Mouse (Mus musculus) brain, embryonic 14.5 days (tissue): Measurements from ENCODE around the gene Kat7. TPM values are rescaled to one million over a fixed set of nuclear protein-coding genes. Genes with fewer than 3 reads are reported as not detected.

Experiments used
- DNase-seq: peaks from one replicate; pipeline ENCODE4 v3.0.0-alpha.2; 2011; ENCODE audit warnings: low read depth
- CTCF ChIP-seq: fragments of 200-500 bp; IDR thresholded peaks from 2 replicates; pipeline ENCODE4 v1.5.1; 2012; ENCODE audit warnings: inconsistent platforms, mild to moderate bottlenecking, moderate library complexity, borderline replicate concordance; ENCODE audit not compliant: insufficient read depth, insufficient read length; ENCODE audit errors: extremely low read depth
- POLR2A ChIP-seq: fragments of 200-500 bp; IDR thresholded peaks from 2 replicates; pipeline ENCODE4 v1.6.1; 2012; ENCODE audit warnings: mild to moderate bottlenecking, inconsistent platforms, borderline replicate concordance; ENCODE audit not compliant: poor library complexity, insufficient read depth, insufficient read length, severe bottlenecking; ENCODE audit errors: extremely low read depth
- polyA plus RNA-seq: library from polyadenylated mRNA; depleted of rRNA; stranded (reverse); fragments of >200 nt; gene quantifications from 2 replicates; pipeline ENCODE4 v1.2.3, GENCODE M21; 2012

Gene Kat7
- polyA plus RNA-seq, 1 experiment: 50.9 TPM

DNA sequence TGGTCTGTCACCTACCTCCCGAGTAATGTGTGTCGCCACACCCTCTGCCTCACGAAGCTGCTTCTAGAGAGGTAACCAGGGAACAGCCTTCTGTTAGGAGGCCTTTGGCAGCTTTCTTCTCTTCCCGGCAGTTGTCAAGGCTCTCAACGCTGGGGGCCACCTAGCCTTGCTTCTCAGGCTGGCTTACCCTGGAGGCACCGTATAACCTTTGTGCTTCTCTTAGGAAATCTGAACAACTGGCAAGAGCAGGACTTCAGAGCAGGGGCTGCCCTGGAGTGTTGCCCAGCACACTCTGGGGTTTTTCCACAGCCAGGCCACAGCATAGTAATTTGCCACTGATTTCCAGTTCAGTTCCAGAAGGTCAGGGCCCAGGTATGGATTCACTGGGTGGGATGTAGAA is 40.2 kb upstream of the Kat7 start:
- no peak for TF ChIP-seq POLR2A
- TF ChIP-seq CTCF: no peak
- DNase-seq: peak; percentile 29

- DNase-seq: no peak
- TF ChIP-seq POLR2A: no peak
- TF ChIP-seq CTCF: no peak
Observed at GRCm38 (mm10) chr11:95344181-95344580, 34.1 kb upstream of the Kat7 start.

- DNase-seq: no peak
- TF ChIP-seq POLR2A (no peak), CTCF (no peak)
Observed at GRCm38 (mm10) chr11:95343180-95343579, 33.1 kb upstream of the Kat7 start.

GRCm38 (mm10) chr11:95340664-95341063 is 30.6 kb upstream of the Kat7 start:
- TF ChIP-seq POLR2A (no peak), CTCF (no peak)
- peak; percentile 34 for DNase-seq

DNA sequence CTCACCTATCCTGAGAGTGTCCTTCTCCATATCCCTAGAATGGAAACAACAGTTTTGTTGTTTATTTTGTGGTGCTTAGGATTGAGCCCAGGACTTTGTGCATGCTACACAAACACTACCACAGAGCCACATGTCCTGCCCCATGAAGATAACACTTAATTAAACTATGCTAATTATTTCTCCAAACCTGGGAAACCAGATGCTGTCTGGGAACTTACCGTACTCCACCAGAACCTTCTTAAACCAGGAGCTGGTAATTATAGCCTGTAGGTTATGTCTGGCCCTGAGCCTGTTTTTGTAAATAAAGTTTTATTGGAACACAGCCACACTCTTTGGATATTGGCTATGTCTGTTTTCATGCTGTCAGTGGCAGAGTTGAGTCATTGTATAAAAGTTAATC is 30.2 kb upstream of the Kat7 start:
- TF ChIP-seq CTCF (no peak), POLR2A (no peak)
- DNase-seq: no peak

DNA sequence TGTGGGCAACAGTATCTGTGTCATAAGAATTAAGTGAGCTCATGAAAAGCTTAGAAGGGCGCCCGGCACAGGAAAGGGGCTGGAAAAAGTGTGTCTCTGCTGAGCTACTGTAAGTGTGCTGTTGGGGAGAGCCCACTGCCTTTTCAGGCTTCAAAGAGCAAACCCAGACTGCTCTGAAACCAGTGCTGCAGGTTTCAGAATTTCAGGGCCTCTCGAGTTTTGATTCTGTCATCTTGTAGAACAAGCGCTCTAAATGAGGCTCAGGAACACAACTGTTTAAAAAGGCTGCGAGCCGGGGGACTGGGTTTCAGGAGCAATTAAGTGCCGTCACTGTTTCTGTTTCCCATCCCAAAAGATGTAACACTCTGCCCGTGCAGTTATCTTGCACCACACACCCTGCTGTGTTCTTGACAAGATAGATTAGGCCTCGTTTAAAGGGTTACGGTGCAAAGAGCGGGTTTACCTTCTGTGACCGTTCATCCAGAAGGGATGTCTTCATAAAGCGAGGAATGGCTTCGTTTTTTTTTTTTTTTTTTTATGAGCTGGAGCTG is 29.5 kb upstream of the Kat7 start:
- DNase-seq: peak; percentile 32
- TF ChIP-seq CTCF (no peak), POLR2A (no peak)

- TF ChIP-seq POLR2A (no peak), CTCF (no peak)
- no peak for DNase-seq
Observed at GRCm38 (mm10) chr11:95337846-95338342, 27.8 kb upstream of the Kat7 start.

DNA sequence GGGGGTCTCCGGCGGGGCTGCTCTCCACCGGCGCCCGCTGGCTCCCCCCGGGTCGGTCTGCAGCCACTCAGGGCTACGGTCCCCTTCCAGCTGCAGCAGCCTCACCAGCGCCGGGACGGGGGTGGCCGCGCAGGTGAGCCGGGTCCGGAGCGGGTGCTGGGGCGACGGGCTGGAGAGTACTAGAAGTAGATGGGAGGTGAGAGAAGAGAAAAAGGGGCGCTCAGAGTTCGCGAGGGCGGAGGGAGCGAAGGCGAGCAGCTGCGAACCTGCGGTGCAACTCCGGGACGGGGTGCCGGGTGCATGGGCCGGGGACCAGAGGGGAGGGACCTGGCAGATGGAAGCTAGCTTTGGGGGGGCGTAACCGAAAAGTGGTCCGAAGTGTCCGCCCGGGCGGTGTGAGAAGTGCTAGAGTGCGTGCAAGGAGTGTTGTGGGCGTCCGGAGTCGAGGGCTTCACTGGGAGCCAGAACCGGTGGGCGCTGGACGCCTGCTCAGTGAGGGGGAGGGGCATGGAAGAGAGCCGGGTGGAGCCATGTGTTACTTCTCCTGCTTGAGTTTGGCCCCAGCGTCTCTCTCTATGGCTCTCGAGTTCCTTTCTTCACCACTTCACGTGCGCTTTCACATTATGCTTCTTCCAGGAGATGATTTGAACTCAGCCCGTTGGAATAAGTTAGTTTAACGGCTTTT is 27.2 kb upstream of the Kat7 start:
- DNase-seq: peak; percentile 64
- TF ChIP-seq CTCF: no peak
- TF ChIP-seq POLR2A: no peak

- DNase-seq: peak; percentile 97
- TF ChIP-seq CTCF (no peak), POLR2A (peak; percentile 51; the same call in 1 of the 2 replicates)
Observed at GRCm38 (mm10) chr11:95336568-95337128, 26.6 kb upstream of the Kat7 start, which contains the start of gene Fam117a. Gene Fam117a, plus strand, starts transcription at chr11:95337018.

- no peak for DNase-seq
- TF ChIP-seq POLR2A: no peak
- no peak for TF ChIP-seq CTCF
Observed at GRCm38 (mm10) chr11:95334448-95335060, 24.5 kb upstream of the Kat7 start.

GRCm38 (mm10) chr11:95333805-95334204 is 23.8 kb upstream of the Kat7 start:
- DNase-seq: no peak
- TF ChIP-seq CTCF (no peak), POLR2A (no peak)

DNA sequence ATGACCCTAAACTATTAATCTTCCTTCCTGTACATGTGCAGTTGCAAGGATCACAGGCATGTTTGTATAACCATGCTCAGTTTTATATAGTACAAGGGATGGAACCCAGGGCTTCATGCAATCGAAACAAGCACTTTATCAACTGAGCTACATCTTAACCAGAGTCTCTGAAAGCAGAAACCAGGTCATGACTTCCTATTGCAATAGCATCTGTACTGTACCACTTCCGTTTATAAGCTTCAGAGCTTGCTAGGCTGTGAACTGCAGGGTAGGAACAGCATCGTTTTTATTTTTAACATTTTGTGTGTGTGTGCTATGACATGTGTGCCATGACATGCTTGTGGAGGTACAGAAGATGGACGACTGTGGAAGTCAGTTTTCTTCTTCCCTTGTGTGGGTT is 23.2 kb upstream of the Kat7 start:
- TF ChIP-seq POLR2A: no peak
- TF ChIP-seq CTCF: no peak
- DNase-seq: no peak

- no peak for DNase-seq
- TF ChIP-seq POLR2A (no peak), CTCF (no peak)
Observed at GRCm38 (mm10) chr11:95330662-95331061, 20.6 kb upstream of the Kat7 start.
